Mouse (Mus musculus): ENCODE results near the gene Cyp2c54. TPM values are rescaled to one million over a fixed set of nuclear protein-coding genes. Genes with fewer than 3 reads are reported as not detected.
"Not testable (repeated sequence)": the region's sequence is repeated elsewhere in the genome, so short reads cannot be mapped to it uniquely, and the experiment has no call there.

Cyp2c54 gene
- not detected in 2 replicates for polyA plus RNA-seq (2015; fragmentation: Nextera tagmentation; extraction: Ambion mirVana)

GRCm38 (mm10) chr19:40073701-40074100, at the start of gene Cyp2c54:
Gene Cyp2c54 (minus strand): TSS chr19:40073827.
- no peaks in the 10 kb centered on the region for H3K36me3 ChIP-seq (ENCODE audit: control insufficient read depth, insufficient read depth, low read length)
- H3K27ac ChIP-seq (ENCODE audit: low read length), result no peak within 1 kb of the TSS
- H3K9ac ChIP-seq (ENCODE audit: low read length), result no peak within 1 kb of the TSS
- no peak within 1 kb of the TSS for H3K4me2 ChIP-seq (ENCODE audit: low read depth, low read length)
- no peaks in the 10 kb centered on the region for H3K4me1 ChIP-seq (replicated peaks; ENCODE audit: control insufficient read depth, insufficient read depth, low read length)
- no peak for ATAC-seq (ENCODE audit: low read depth)
- no peaks in the 10 kb centered on the region for H3K27me3 ChIP-seq (ENCODE audit: control insufficient read depth, insufficient read depth, low read depth, low read length)
- H3K9me3 ChIP-seq (ENCODE audit: control insufficient read depth, low read length), result no peaks in the 10 kb centered on the region
- no peak within 1 kb of the TSS for H3K4me3 ChIP-seq (ENCODE audit: low read length)

- H3K9me3 ChIP-seq (ENCODE audit: control insufficient read depth, low read length); ATAC-seq (ENCODE audit: low read depth); H3K4me3 ChIP-seq (ENCODE audit: low read length); H3K9ac ChIP-seq (ENCODE audit: low read length); H3K27ac ChIP-seq (ENCODE audit: low read length); H3K4me2 ChIP-seq (ENCODE audit: low read depth, low read length); H3K36me3 ChIP-seq (ENCODE audit: control insufficient read depth, insufficient read depth, low read length); H3K4me1 ChIP-seq (replicated peaks; ENCODE audit: control insufficient read depth, insufficient read depth, low read length); H3K27me3 ChIP-seq (ENCODE audit: control insufficient read depth, insufficient read depth, low read depth, low read length): not testable (repeated sequence)
- 81% methylated on average over 13 of the region's 13 CpGs for WGBS
Observed at GRCm38 (mm10) chr19:40119624-40120023, 46.0 kb upstream of the Cyp2c54 start.

DNA sequence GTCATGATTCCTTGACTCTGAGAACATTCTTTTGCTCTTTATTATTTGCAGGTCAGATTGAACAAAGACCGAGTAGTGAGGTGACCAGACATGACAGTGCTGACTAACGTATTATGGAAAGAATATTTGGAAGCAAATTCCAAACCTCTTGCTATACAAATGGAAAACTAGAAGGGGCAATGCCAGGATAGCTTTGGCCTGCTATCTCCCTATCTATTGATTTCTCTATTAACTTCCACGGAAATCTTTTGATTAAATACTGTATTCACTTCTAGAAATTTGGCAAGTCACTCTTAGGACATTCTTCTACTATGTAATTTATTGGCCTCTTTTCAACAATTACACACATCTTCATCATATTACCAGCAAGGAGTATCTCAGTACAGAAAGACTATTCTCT, 17.5 kb upstream of the Cyp2c54 start:
- WGBS, result 80% methylated on average over 3 of the region's 3 CpGs
- H3K9me3 ChIP-seq (ENCODE audit: control insufficient read depth, low read length), result no peaks in the 10 kb centered on the region
- no peak overlapping the region for H3K9ac ChIP-seq (ENCODE audit: low read length)
- no peaks in the 10 kb centered on the region for H3K27me3 ChIP-seq (ENCODE audit: control insufficient read depth, insufficient read depth, low read depth, low read length)
- no peak overlapping the region for H3K4me2 ChIP-seq (ENCODE audit: low read depth, low read length)
- no peaks in the 10 kb centered on the region for H3K4me1 ChIP-seq (replicated peaks; ENCODE audit: control insufficient read depth, insufficient read depth, low read length)
- no peak overlapping the region for H3K27ac ChIP-seq (ENCODE audit: low read length)
- no peak for ATAC-seq (ENCODE audit: low read depth)
- H3K4me3 ChIP-seq (ENCODE audit: low read length), result no peak overlapping the region
- H3K36me3 ChIP-seq (ENCODE audit: control insufficient read depth, insufficient read depth, low read length), result no peaks in the 10 kb centered on the region

GRCm38 (mm10) chr19:40089421-40089820, 15.8 kb upstream of the Cyp2c54 start, which contains the start of gene Cyp2c50:
Gene Cyp2c50 (plus strand): TSS chr19:40089688.
- WGBS, result 89% methylated on average over 1 of the region's 1 CpGs
- not testable (repeated sequence) for H3K4me2 ChIP-seq (ENCODE audit: low read depth, low read length); H3K4me3 ChIP-seq (ENCODE audit: low read length); H3K27ac ChIP-seq (ENCODE audit: low read length); H3K36me3 ChIP-seq (ENCODE audit: control insufficient read depth, insufficient read depth, low read length); H3K27me3 ChIP-seq (ENCODE audit: control insufficient read depth, insufficient read depth, low read depth, low read length); H3K9me3 ChIP-seq (ENCODE audit: control insufficient read depth, low read length); H3K4me1 ChIP-seq (replicated peaks; ENCODE audit: control insufficient read depth, insufficient read depth, low read length); H3K9ac ChIP-seq (ENCODE audit: low read length); ATAC-seq (ENCODE audit: low read depth)

GRCm38 (mm10) chr19:40088381-40088780, 14.8 kb upstream of the Cyp2c54 start:
- H3K27me3 ChIP-seq (ENCODE audit: control insufficient read depth, insufficient read depth, low read depth, low read length), result no peaks in the 10 kb centered on the region

DNA sequence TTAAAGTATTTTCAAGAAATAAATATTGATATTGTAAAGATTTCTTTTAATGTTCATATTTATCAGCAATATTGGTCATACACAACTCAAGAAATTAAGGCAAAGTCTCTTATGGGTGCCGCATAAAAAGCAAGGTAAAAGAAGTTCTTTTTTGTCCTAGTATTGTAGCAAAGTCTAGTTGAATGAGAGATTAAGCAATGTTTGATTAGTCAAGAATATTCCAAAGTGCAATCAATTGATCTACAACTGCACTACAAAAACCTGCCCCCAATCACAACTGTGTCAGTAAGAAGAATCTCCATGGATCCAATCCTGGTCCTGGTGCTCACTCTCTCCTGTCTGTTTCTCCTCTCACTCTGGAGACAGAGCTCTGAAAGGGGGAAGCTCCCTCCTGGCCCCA, 81.5 kb downstream of the Cyp2c54 start, which contains the start of gene Cyp2c37:
Cyp2c37 (plus strand) TSS at position 285 of the 400 bp plus-strand sequence.
- 100% methylated on average over 1 of the region's 1 CpGs for WGBS
- not testable (repeated sequence) for H3K4me3 ChIP-seq (ENCODE audit: low read length); H3K4me1 ChIP-seq (replicated peaks; ENCODE audit: control insufficient read depth, insufficient read depth, low read length); H3K27me3 ChIP-seq (ENCODE audit: control insufficient read depth, insufficient read depth, low read depth, low read length); H3K36me3 ChIP-seq (ENCODE audit: control insufficient read depth, insufficient read depth, low read length); H3K4me2 ChIP-seq (ENCODE audit: low read depth, low read length); H3K9ac ChIP-seq (ENCODE audit: low read length); H3K27ac ChIP-seq (ENCODE audit: low read length); ATAC-seq (ENCODE audit: low read depth); H3K9me3 ChIP-seq (ENCODE audit: control insufficient read depth, low read length)

More at GRCm38 (mm10) chr19:40088381-40088780, 14.8 kb upstream of the Cyp2c54 start:
- no peak for ATAC-seq (ENCODE audit: low read depth)
- H3K4me1 ChIP-seq (replicated peaks; ENCODE audit: control insufficient read depth, insufficient read depth, low read length), result no peaks in the 10 kb centered on the region
- H3K36me3 ChIP-seq (ENCODE audit: control insufficient read depth, insufficient read depth, low read length), result no peaks in the 10 kb centered on the region
- H3K9ac ChIP-seq (ENCODE audit: low read length), result no peak overlapping the region
- H3K27ac ChIP-seq (ENCODE audit: low read length), result no peak overlapping the region
- WGBS, result 79% methylated on average over 1 of the region's 1 CpGs
- H3K4me3 ChIP-seq (ENCODE audit: low read length), result no peak overlapping the region
- no peak overlapping the region for H3K4me2 ChIP-seq (ENCODE audit: low read depth, low read length)
- no peaks in the 10 kb centered on the region for H3K9me3 ChIP-seq (ENCODE audit: control insufficient read depth, low read length)

DNA sequence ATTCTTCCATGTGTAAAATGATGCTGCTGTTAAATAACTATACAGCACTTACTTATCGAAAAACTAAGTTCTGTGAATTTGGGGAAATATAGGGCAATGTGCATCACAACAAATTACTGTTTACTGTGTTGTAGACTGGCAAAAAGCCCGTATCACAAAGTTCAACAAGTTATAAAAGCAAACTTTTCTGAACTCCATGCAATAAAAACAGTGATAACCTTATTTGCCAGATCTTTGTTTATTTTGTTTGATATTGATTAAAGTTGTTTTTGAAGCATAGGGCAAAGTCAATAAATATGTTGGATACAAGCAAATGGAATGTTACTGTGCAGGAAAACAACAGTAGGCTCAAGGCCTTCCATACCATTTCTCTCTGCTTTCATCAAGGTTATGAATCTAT, 84.2 kb downstream of the Cyp2c54 start:
- Histone ChIP-seq H3K27me3 (ENCODE audit: control insufficient read depth, insufficient read depth, low read depth, low read length) (no peaks in the 10 kb centered on the region), H3K9me3 (ENCODE audit: control insufficient read depth, low read length) (no peaks in the 10 kb centered on the region), H3K4me1 (replicated peaks; ENCODE audit: control insufficient read depth, insufficient read depth, low read length) (no peaks in the 10 kb centered on the region), H3K9ac (ENCODE audit: low read length) (no peak overlapping the region), H3K4me2 (ENCODE audit: low read depth, low read length) (no peak overlapping the region), H3K36me3 (ENCODE audit: control insufficient read depth, insufficient read depth, low read length) (no peaks in the 10 kb centered on the region), H3K27ac (ENCODE audit: low read length) (no peak overlapping the region), H3K4me3 (ENCODE audit: low read length) (no peak overlapping the region)
- WGBS, result 57% methylated on average over 2 of the region's 2 CpGs
- no peak for ATAC-seq (ENCODE audit: low read depth)

Other genes with a start within 250 kb of the Cyp2c54 start
- not detected in 2 replicates for gene Cyp2c69, start 187.0 kb downstream of the Cyp2c54 start, polyA plus RNA-seq (2015; fragmentation: Nextera tagmentation; extraction: Ambion mirVana)
- not detected in 2 replicates for gene Cyp2c37, start 81.4 kb downstream of the Cyp2c54 start, polyA plus RNA-seq (2015; fragmentation: Nextera tagmentation; extraction: Ambion mirVana)
- gene Cyp2c50, start 15.9 kb upstream of the Cyp2c54 start, polyA plus RNA-seq (2015; fragmentation: Nextera tagmentation; extraction: Ambion mirVana), result not detected in 2 replicates
- gene Cyp2c70, start 113.5 kb upstream of the Cyp2c54 start, polyA plus RNA-seq (2015; fragmentation: Nextera tagmentation; extraction: Ambion mirVana), result 0.41 TPM in 1 of 2 replicates, not detected in the other
- 179 and 200 TPM in 2 replicates for gene Pdlim1, start 198.0 kb upstream of the Cyp2c54 start, polyA plus RNA-seq (2015; fragmentation: Nextera tagmentation; extraction: Ambion mirVana)